9 mouse cellular contexts compared by ENCODE assay signal in the genomic region with DNA sequence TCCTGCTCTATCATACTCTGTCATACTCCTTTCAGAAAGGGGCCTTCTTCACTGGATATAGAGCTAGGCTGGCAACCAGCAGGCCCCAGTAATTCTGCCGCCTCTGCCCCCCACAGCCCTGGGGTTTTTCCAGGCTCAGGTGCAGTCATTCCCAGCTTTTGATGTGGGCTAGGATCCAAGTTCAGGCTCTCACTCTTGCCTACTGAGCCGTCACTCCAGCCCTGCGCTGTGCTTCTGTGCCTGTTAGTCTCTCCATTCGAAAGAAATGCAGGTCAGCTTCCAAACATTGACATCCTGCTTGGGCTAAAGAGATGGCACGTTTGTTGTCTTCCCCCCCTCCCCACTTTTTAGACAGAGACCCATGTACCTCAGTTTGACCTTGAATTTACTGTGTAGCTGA. TPM values are rescaled to one million over a fixed set of nuclear protein-coding genes. Genes with fewer than 3 reads are reported as not detected.
DNase-seq lines count a peak whose midpoint lies in the region; ATAC-seq and TF ChIP-seq lines count a peak whose summit lies in the region.
"Had no signal": no experiment of that assay in that cellular context is flagged by ENCODE, and none has a peak within 500 bp of the region (broad histone marks: within the 10 kb centered on the region; RNA-seq: fewer than 3 reads in every experiment).

No protein-coding gene starts in this region.

- WGBS in heart, embryonic 15.5 days: 51% methylated on average over 5 of the region's 5 CpGs
- 48% methylated on average over 5 of the region's 5 CpGs for WGBS in hindbrain, embryonic 13.5 days

- no peaks in the 10 kb centered on the region for H3K27me3 ChIP-seq in heart, embryonic 15.5 days
- H3K27me3 ChIP-seq in CH12.LX (replicated peaks): no peaks in the 10 kb centered on the region
- H3K27me3 ChIP-seq in hindbrain, embryonic 13.5 days: 0 out of 2 replicates have a peak, but pooled peaks cover 3% of the 10 kb centered on the region

- no peak for TF ChIP-seq EP300 in CH12.LX (IDR thresholded peaks at IDR 0.05; ENCODE audit: low read length)

- no peak for TF ChIP-seq RAD21 in CH12.LX (IDR thresholded peaks at IDR 0.05; ENCODE audit: low read depth, low read length)

- H3K9ac ChIP-seq in heart, embryonic 15.5 days: no peak overlapping the region
- 0 out of 2 replicates have a peak overlapping the region, but pooled peaks have one; percentile 20 for H3K9ac ChIP-seq in CH12.LX (ENCODE audit: insufficient read depth, low read depth)
- no peak overlapping the region for H3K9ac ChIP-seq in hindbrain, embryonic 13.5 days

- H3K36me3 ChIP-seq in heart, embryonic 15.5 days: no peaks in the 10 kb centered on the region
- no peaks in the 10 kb centered on the region for H3K36me3 ChIP-seq in CH12.LX (replicated peaks in 1 of 2; ENCODE audit: control insufficient read depth in 1 of 2, insufficient read depth in 1 of 2, low read length in 1 of 2)
- no peaks in the 10 kb centered on the region for H3K36me3 ChIP-seq in hindbrain, embryonic 13.5 days

- no peak for TF ChIP-seq CTCF in CH12.LX (conservative IDR thresholded peaks at IDR 0.05 in 1 of 2, IDR thresholded peaks at IDR 0.05 in 1 of 2; ENCODE audit: low read depth in 2 of 2, low read length in 2 of 2)

- peaks cover 51% of the 10 kb centered on the region for H3K4me1 ChIP-seq in heart, embryonic 15.5 days (replicated peaks)
- peaks cover 59 to 94% of the 10 kb centered on the region in 2 experiments for H3K4me1 ChIP-seq in CH12.LX (ENCODE audit: control insufficient read depth in 1 of 2, insufficient read depth in 2 of 2)
- peaks cover 63% of the 10 kb centered on the region for H3K4me1 ChIP-seq in hindbrain, embryonic 13.5 days (replicated peaks)

- no peak for ATAC-seq in cerebellum, adult (ENCODE audit: insufficient number of reproducible peaks, low FRiP score, low TSS enrichment)
- ATAC-seq in heart, embryonic 15.5 days (replicated peaks; ENCODE audit: insufficient number of reproducible peaks, insufficient read depth, low FRiP score, low read depth): no peak
- no peak; the same call in 1 of the 2 replicates for ATAC-seq in hindbrain, embryonic 13.5 days (ENCODE audit: low FRiP score)
- no peak for ATAC-seq in erythroblast, adult 5-6 weeks (replicated peaks; ENCODE audit: low FRiP score, poor library complexity, severe bottlenecking)

- in situ Hi-C loops in CH12.LX (cut with MboI; ENCODE audit: low pct_ligation_motif_present, low pct_unique_long_range_greater_than_20kb, low sequenced_read_pairs): no loop called here

- no peaks in the 10 kb centered on the region for H3K9me3 ChIP-seq in heart, embryonic 15.5 days (replicated peaks)
- H3K9me3 ChIP-seq in CH12.LX (replicated peaks; ENCODE audit: low read length): no peaks in the 10 kb centered on the region
- no peaks in the 10 kb centered on the region for H3K9me3 ChIP-seq in hindbrain, embryonic 13.5 days

- intact Hi-C loops in heart, postnatal 14 days (cut with DNase I): no loop called here

- H3K79me2 ChIP-seq in CH12.LX (replicated peaks; ENCODE audit: control insufficient read depth, extremely low read depth, insufficient read depth, poor library complexity, severe bottlenecking): no peaks in the 10 kb centered on the region

- no peak overlapping the region; the same call in 1 of the 2 replicates for H3K4me2 ChIP-seq in heart, embryonic 15.5 days
- peak overlapping the region; percentile 60; the same call in 1 of the 2 replicates for H3K4me2 ChIP-seq in CH12.LX (ENCODE audit: insufficient read depth, low read depth, poor library complexity, severe bottlenecking)
- H3K4me2 ChIP-seq in hindbrain, embryonic 13.5 days: no peak overlapping the region

- dilution Hi-C loops in CH12.LX (cut with MboI; ENCODE audit: extremely low pct_ligation_motif_present, extremely low pct_unique_long_range_greater_than_20kb, low sequenced_read_pairs): no loop called here

- peak overlapping the region; percentile 76 for H3K27ac ChIP-seq in heart, embryonic 15.5 days
- H3K27ac ChIP-seq in CH12.LX (ENCODE audit: insufficient read depth, low read depth): peak overlapping the region; percentile 74
- H3K27ac ChIP-seq in hindbrain, embryonic 13.5 days: peak overlapping the region; percentile 66

- no peak overlapping the region for H3K4me3 ChIP-seq in heart, embryonic 15.5 days
- H3K4me3 ChIP-seq in CH12.LX (replicated peaks in 1 of 3; ENCODE audit: low read depth in 2 of 3, low read length in 2 of 3, poor library complexity in 1 of 3): no peak overlapping the region
- H3K4me3 ChIP-seq in hindbrain, embryonic 13.5 days: no peak overlapping the region

- TF ChIP-seq POLR2A in CH12.LX (IDR thresholded peaks at IDR 0.05; ENCODE audit: low read depth, low read length): no peak

- DNase-seq in cerebellum, adult 11-12 months: peak; percentile 40
- no peak for DNase-seq in heart, postnatal 14 days
- DNase-seq in CH12.LX (ENCODE audit: extremely low read depth): no peak
- no peak for DNase-seq in urinary bladder, postnatal 25 days (ENCODE audit: low spot score)
- DNase-seq: adrenal gland, postnatal 36 days had no signal

TF ChIP-seq in CH12.LX, 34 proteins besides CTCF, POLR2A, EP300 and RAD21:
- no peak for TF ChIP-seq JUND (conservative IDR thresholded peaks at IDR 0.05; ENCODE audit: low read depth, low read length)
- TF ChIP-seq POLR2AphosphoS2 (IDR thresholded peaks at IDR 0.05; ENCODE audit: low read depth, low read length): no peak
- TF ChIP-seq MAFK (IDR thresholded peaks at IDR 0.05; ENCODE audit: insufficient replicate concordance, low read length): no peak
- no peak for TF ChIP-seq KAT2A (IDR thresholded peaks at IDR 0.05; ENCODE audit: insufficient replicate concordance, low read length)
- TF ChIP-seq MAZ (IDR thresholded peaks at IDR 0.05; ENCODE audit: low read depth, low read length): no peak
- TF ChIP-seq NELFE (IDR thresholded peaks at IDR 0.05; ENCODE audit: low read depth, low read length): no peak

RNA-seq across cellular contexts. Expression of gene Ier5, which starts 39.2 kb away (rescaled TPM):
- polyA plus RNA-seq in heart, embryonic 15.5 days (2015; fragmentation: Nextera tagmentation; extraction: Ambion mirVana): 5.0 and 5.5 TPM in 2 replicates
- total RNA-seq in heart, postnatal 14 days (2021): 10 to 100 TPM; 13.6 to 15.4 TPM
- total RNA-seq in CH12.LX (2012; rRNA removed) (53.0 and 59.3 TPM in 2 replicates), CH12.LX (2014; rRNA removed) (47.7 and 54.2 TPM in 2 replicates)
- polyA plus RNA-seq in CH12.LX (2012; ENCODE audit: insufficient read length, low read depth): 58.8 and 59.7 TPM in 2 replicates
- 5.5 and 8.8 TPM in 2 replicates for polyA plus RNA-seq in hindbrain, embryonic 13.5 days (2015; fragmentation: Nextera tagmentation; extraction: Ambion mirVana)
- 7.5 and 9.0 TPM in 2 replicates for total RNA-seq in erythroblast, adult 5-6 weeks (2015; ENCODE audit: low replicate concordance)
- 7.6 and 9.8 TPM in 2 replicates for total RNA-seq in erythroblast, adult 5-6 weeks (2017; ENCODE audit: low replicate concordance)
